Mouse (Mus musculus) ES-Bruce4 (cell line): ENCODE measurements around the gene Ppp1r13b.

Experiments
- CTCF ChIP-seq: IDR thresholded peaks from one replicate; pipeline ENCODE4 v1.8.1; 2011; ENCODE audit warnings: low read depth, low read length
- EP300 ChIP-seq: IDR thresholded peaks from 2 replicates; pipeline ENCODE4 v1.6.1; 2011; ENCODE audit warnings: low read depth, low read length; ENCODE audit not compliant: insufficient read depth

- TF ChIP-seq EP300 (no peak), CTCF (no peak)
Observed at GRCm38 (mm10) chr12:111888303-111888864, 19.5 kb downstream of the Ppp1r13b start.
